Mouse (Mus musculus) kidney, adult 9 months (tissue): ENCODE results near the gene Ets2.

Experiments used
- DNase-seq: peaks from one replicate; pipeline ENCODE4 v3.0.0; 2022

Ets2 gene

GRCm38 (mm10) chr16:95701802-95702561 is at the start of gene Ets2:
Gene Ets2 (plus strand): TSS chr16:95702075.
- DNase-seq = peak; percentile 94

DNA sequence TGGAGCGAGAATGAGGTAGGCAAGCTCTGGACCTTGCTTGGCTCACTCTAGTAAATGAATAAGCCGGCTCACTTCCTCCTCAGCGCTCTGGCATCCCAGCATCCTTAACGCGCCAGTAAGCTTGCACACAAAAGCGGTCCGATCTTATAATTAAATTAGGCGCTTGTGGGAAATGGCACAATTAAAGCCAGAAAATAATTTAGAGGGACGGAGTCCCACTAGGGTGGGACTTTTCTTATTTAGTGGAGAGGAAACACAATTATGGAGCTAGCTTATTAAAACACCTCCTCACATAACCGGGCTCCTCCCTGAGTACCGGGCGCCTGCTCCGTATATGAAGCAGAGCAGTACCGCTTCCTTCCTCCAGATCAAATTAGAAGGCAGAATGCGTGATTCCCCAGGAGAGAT is 47.7 kb upstream of the Ets2 start:
- peak; percentile 37 for DNase-seq

GRCm38 (mm10) chr16:95656535-95656934 is 45.3 kb upstream of the Ets2 start:
- DNase-seq = no peak

DNA sequence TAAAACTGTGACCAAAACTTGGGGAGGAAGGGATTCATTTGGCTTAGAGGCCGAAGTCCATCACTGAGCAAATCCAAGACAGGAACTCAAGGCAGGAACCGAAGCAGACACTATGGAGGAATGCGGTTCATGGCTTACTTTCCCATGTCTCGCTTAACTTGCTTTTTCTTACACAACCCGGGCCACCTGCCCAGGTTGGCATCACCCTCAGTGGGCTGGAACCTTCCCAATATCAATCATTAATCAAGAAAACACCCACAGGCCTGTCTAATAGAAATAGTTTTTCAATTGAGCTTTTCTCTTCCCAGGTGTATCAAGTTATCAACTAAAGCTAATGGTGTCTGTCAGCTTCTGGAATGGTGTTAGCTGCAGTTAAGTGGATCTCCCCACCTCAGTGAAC is 44.7 kb upstream of the Ets2 start:
- peak; percentile 87 for DNase-seq

DNA sequence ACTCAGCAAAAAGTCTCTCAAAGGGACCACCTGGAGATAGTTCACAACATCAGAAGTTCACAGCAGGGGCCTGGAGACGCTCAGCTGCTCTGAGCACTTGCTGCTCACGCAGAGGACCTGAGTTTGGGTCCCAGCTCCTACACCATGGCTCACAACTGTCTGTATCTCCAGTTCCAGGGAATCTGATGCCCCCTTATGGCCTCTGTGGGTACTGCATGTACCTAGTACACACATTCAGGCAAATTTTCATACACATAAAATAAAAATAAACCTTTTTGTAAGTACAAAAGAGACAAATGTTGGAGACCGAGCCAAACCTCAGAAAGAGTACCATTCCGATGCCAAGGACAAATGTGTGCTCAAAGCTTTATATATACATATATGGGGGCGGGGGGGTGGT is 44.1 kb upstream of the Ets2 start:
- DNase-seq = no peak

- peak; percentile 89 for DNase-seq
These were observed 42.9 kb upstream of the Ets2 start for GRCm38 (mm10) chr16:95658836-95659430.

- peak; percentile 42 for DNase-seq
These were observed 42.4 kb upstream of the Ets2 start for GRCm38 (mm10) chr16:95659461-95659860.

- DNase-seq = no peak
These were observed 41.0 kb upstream of the Ets2 start for GRCm38 (mm10) chr16:95660909-95661308.

- no peak for DNase-seq
These were observed 36.3 kb upstream of the Ets2 start for GRCm38 (mm10) chr16:95665472-95666131.

DNA sequence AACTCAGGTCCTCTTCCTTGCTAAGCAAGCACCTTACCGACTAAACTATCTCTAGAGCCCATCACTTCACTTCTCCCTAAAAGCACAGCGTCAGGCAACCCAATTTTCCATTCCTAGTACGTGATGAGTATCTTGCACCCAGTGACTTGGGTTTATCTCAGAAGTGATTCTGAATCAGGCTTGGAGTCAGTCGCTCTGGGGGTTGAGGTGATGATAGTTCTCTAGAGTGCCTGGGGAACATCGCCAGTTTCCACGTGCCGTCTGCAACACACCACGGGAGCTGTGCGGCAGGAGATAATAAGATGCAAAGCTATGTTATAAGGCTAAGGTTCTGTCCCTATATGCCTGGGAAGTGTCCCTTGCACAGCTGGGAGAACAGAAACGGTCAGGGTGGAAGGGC is 35.6 kb upstream of the Ets2 start:
- DNase-seq = no peak

DNA sequence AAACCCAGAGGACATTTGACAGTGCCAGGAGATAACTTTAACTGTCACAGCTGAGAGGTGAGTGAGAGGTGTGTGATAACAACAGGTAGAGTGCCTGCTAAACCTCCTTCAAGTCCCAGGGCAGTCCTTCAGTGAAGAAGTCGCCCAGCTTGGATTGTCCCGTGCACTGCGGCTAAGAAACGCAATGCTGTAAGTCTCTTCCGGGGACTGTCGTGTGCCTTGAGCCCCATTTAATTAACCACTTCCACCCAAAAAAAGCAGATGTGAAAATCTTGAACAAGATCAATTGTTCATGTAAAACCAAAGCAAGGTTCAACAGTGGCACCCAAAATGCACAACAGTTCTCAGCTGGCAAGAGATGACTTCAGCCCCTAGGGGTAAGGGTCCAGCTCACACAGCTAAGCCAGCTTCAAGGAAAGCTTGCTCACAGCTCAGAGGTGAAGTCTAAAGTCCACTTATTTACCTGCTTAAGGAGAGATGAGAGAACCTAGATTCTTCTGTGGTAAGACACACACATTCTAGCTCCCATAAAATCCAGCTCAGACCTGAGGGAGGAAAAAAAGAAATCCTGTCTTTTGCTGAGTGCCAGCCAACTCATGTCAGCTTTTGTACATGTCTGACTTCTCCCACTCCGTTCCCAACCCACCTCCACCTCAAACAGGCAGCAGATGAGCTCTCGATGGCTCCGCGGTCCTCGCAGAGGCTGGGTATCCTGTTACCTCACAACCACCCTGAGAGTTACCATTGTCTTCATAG is 34.3 kb upstream of the Ets2 start:
- DNase-seq = peak; percentile 38

DNA sequence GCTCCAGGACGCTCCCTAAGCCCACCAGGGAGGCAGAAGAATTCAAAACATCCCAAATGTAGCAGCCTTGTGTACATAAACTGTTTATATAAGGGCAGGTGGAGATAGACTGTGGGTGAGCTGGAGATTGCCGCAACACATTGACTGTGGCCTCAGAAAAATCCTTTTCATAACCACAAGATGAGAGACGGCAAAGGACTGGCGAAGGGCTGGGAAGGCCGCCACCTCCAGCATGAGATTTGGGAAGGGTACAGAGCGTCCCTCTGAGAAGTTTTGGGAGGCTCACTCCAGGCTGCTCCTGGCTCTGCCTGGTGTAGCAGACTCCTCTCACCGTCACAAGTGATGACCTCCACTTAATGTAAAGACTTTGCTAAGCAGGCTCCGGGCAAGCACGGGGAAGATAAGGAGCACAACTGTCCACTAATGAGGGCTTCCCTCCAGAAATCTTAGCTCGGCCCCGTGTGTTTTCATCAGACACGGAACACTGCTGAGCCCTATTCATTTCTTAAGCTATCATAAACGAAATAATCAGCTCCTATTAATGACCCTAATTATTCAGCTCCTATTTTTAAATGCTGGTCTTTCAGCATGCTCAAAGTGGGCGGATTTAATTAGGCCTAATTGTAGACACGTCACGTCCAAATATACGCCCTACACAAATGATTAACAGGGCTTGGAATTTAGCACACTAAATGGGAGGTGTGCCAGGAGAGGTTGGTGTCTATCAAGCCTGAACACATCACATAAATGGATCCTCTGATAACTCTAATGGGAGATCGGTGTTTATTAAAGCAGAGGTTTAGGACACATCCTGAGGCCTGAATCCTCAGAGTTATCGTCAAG is 33.5 kb upstream of the Ets2 start:
- peak; percentile 88 for DNase-seq

- DNase-seq = no peak
These were observed 27.4 kb upstream of the Ets2 start for GRCm38 (mm10) chr16:95674452-95674921.

GRCm38 (mm10) chr16:95675212-95675611 is 26.7 kb upstream of the Ets2 start:
- DNase-seq = no peak

- DNase-seq = no peak
These were observed 25.2 kb upstream of the Ets2 start for GRCm38 (mm10) chr16:95676668-95677067.

DNA sequence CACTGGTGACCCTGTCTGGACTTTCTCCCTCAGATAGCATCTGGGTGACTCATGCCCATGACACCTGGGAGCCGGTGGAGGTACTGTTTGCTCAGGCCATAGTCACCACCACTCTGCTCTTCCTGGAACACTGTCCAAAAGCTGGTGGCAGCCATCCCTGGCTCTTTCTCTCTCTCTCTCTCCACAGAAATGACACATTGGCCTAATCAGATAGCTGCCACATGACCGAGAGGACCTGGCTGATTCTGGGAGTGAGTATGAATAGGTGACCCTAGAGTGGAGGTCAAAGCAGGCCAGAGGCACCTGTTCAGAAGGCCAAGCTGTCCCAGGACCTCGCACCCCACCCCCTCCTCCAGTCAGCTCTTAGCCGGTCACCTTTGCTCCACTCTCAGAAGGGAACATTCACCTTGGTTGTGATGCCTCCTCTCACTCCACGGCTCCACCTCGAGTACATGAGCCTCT is 19.4 kb upstream of the Ets2 start:
- DNase-seq = peak; percentile 85

GRCm38 (mm10) chr16:95685807-95686206 is 16.1 kb upstream of the Ets2 start:
- peak; percentile 50 for DNase-seq

DNA sequence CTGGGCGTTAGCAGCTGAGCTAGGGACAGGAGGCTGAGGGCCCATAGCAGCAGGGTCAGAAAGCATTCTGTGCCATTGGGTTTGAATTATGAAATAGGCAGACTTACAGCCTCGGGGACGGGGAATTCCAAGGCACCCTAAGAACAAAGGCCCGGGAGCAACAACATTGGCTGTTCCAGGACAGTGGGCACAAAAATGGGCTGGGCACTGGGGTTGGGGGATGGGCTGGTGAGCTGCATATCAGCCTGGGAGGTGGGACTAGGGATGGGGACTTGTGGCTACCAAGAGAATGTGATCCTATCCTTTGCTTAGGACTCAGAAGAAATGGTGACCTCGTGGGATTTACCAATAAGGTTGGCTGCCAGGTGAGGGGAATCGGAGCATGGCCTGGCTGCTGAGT is 15.6 kb upstream of the Ets2 start:
- DNase-seq = no peak

- no peak for DNase-seq
These were observed 15.0 kb upstream of the Ets2 start for GRCm38 (mm10) chr16:95686901-95687300.

DNA sequence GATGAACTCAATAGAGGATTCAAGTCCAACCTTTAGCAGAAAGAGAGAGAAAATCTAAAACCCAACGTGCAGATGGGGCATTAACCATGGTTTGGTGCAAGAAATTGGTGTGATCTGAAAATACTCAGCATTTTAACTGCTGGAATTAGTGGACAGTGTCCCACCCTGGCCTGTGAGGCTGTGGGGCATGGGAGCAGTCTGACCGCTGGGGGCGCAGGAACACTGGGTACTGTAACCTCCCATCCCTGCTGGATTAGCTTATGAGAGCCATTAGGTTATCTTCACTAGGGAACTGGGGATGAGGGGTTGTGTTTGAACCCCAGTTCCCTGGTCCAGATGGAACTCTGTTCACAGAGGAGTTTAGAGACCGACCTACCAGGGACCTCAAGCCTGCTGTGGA is 13.9 kb upstream of the Ets2 start:
- no peak for DNase-seq

- no peak for DNase-seq
These were observed 5.3 kb upstream of the Ets2 start for GRCm38 (mm10) chr16:95696599-95696998.

DNA sequence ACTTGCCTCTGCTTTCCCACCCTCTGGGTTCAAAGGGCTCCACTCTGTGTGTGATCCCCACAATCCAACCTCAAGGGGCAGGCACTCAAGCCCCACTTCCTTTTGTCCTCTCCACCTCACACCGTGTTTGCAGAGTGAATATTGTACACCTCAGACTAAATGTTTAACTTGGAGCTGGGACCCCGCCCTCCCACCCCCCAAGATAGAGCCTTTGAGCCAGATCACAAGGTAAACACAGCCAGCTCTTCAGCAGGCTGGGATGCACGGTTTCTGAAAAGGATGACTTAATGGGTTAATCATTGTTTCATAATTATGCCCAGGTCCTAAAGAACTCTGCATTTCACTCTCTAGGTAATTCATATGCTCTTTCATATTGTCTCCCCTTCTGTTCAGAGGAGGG is 2.2 kb upstream of the Ets2 start:
- peak; percentile 77 for DNase-seq
